Mouse (Mus musculus) embryo, embryonic 11.5 days (tissue): ENCODE data around the gene Tmem176b.
"Not testable (repeated sequence)": the region's sequence is repeated elsewhere in the genome, so short reads cannot be mapped to it uniquely, and the experiment has no call there.

ENCODE experiments used
- DNase-seq: peaks from one replicate; pipeline ENCODE4 v3.0.0-alpha.2; 2012; ENCODE audit warnings: low read depth, low spot score

Tmem176b gene

DNA sequence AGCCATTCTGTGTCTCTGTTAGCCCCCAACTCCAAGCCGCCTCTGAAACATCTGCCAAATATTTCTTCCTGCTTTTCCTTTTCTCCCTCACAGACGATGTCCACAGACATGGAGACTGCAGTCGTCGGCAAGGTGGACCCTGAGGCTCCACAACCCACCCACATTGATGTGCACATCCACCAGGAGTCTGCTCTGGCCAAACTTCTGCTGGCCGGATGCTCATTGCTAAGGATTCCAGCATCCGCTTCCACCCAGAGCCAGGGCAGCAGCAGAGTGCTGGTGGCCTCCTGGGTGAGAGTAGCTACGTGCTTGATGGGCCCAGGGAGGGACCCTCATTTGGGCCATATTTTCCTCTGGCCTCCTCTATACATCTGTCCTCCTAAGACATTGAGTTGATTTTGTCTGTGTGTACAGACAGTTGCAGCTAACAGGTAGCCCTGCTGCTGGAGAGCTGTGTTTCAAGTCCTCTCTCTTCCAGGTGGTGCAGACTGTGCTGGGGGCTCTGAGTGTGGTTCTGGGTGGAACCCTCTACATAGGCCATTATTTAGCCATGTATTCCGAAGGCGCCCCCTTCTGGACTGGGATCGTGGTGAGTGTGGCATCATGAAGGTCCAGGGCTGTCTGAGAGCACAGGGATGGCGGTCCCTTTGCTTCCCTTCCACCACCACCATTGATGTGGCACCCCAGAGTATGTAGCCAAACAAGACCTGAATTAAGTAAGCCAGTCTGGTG lies 981 bp upstream of the Tmem176b start:
- DNase-seq = no peak

DNA sequence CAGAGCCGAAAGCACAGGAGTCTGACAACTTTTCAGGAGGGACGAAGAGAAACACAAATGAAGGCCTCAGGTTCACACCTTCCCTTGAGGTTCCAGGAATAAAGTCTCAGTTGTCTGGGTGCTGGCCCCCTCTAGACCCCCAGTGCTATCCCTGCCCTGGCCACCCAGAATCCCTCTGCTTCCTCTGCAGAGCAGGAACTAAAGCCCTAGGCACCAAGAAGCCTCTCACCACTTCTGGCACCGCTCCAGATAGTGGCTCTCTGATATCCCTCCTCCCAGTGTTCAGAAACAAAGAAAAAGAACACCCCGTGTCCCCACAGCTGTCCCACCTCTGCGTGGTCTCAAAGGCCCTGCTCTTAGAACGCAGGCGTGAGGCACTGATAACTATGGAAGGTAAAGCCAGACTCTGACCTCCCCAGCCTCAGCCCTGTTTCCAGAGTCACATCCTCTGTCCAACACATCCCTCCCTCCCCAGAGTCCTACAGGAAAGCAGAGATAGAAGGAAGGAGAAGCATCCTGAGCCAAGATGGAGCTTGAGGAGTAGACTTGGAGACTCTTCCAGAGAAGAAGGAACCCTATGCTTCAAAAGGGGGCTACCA lies 826 bp downstream of the Tmem176b start, which contains the start of gene Tmem176a:
Gene Tmem176a (plus strand): TSS at position 549 of the 599 bp plus-strand sequence.
- no peak for DNase-seq

DNA sequence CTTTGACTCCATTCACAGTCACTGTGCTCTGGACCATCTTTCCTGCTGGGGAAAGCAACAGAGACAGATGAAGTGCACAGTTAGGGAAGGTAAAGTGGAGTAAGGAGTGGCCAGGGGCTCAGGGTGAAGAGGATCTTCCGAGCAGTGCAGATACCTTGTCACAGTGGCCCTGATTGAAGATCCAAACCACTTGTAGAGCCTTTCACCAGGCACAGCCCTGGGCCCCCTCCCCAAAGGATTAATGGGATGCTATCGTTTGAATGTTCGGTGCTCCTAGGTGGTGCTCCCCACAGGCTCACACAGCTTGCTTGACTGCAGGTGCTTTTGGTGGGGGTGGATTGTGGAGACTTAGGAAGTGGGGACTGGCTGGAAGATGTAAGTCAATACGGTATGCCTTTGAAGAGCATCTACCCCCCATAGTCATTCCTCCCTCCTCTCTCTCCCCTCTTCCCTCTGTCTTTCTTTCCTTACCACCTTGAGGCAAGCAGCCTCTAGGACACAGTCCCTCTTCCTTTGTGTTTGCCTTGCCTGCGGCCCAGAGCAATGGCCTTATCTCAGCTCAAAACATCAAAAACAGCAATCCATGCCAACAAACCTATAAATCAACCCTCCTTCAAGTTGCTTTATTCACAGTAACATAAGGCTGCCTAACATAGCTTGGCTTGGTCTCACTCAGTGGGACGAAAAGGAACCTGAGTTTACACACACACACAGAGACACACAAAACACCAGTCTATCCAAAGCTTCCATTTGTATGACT lies 2.8 kb downstream of the Tmem176b start:
- no peak for DNase-seq

DNA sequence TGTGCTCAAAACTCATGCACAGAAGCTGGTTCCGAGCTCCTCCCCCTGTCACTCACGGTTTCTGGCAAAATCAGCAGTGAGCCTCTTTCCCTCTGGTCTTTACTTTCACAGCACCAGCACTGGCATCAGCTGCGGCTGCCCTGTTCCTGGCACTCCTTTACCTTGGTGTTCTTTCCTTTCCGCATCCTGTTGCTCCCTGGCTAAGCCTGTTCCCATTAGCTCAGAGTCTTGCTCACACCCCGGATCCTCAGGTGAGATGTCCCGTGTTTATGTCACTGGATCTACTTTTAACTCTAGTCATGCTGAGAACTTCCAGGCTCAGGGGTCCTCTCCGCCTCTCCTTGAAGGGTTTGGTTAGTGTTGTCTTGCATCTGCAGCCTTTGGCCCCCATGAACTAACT lies 3.8 kb downstream of the Tmem176b start:
- DNase-seq = no peak

DNA sequence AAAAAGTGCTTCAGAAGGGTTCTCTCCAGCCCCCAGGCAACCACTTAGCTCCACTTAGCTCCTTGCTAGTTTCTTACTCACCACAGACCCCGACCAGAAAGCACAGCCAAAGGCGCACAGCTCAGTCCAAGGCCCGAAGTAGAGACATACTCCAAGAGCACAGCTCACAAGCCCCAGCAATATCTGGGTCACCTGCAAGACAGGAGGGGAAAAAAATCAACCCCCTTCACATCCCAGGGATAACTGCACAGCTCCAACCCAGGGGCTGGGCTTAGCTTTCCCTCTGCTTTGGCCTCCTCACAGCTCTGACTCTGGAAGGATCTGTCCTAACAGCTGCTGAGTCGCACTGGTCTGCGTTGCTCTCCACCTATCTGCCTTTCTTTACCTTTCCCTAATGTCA lies 5.2 kb downstream of the Tmem176b start:
- DNase-seq = no peak

DNA sequence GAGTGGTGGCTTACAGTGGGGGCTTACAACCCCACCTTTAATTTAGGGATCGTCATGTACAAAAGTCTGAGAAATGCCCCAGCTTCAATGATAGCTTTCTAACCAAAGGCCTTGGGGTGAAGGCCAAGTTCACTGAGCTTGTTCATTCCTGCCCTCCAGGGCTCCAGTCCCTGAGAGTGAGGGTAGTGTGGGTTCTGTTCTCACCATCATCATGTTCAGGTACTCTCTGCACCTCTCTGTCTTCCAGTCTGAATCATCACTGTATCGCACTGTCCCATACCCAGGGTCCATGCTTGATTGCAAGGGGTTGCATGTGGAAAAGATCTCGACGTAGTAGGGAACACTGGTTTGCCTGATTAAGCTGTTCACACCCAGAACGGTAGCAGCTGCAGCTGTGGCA lies 6.1 kb downstream of the Tmem176b start:
- DNase-seq = no peak

DNA sequence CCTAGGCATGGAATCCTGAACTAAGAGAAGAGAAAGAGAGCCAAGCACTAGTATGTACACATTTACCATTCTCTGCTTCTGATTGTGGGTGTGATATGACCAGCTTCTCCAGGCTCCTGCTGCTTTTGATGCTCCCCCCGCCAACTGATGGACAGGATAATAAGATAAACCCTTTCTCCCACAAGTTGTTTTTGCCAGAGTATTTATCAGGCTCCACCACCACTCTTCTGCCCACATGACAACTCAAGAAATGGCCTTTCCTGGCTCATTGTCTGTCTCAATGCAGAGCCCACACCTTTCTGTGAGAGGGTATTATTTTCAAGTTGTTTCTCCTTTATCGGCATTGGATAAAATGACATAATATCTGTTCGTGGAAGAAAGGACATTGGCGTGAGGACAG lies 7.8 kb downstream of the Tmem176b start:
- no peak for DNase-seq

DNA sequence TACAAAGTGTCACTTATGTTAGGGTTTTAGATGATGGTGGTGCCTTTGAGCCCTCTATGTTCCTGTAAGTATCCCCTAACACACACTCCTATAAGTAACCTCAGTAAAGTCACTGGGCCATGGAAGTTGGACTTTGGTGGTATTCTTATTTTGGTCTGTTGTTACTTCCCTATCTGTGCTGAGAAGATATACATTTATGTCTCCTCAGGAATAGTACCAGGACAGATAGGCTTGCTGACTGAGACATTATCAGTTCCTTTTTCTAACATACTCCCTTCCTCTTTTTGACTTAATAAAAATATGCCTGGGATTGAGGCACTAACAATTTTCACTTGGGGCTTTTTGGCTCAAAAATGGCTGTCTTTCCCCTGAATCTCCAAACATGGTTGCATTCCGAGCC lies 8.9 kb downstream of the Tmem176b start:
- DNase-seq = no peak

DNA sequence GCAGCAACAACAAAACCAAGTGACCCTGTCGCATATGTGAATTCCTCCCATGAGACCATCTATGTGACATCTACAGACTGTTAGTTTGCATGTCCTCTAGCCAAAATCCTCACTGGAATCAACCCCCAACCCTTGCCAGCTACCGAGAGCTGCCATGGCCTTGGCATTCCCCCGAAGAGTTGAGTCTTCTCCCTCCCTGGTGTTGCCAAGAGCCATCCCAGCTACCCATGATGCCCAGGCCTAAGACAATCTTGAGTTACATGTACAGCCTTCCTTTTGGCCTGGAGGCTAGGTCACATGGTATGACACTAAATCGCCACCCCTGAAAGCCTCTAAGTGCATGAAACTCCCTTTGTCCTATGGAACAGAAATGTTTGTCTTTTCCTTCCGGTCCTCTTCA lies 10.2 kb downstream of the Tmem176b start:
- DNase-seq = no peak

DNA sequence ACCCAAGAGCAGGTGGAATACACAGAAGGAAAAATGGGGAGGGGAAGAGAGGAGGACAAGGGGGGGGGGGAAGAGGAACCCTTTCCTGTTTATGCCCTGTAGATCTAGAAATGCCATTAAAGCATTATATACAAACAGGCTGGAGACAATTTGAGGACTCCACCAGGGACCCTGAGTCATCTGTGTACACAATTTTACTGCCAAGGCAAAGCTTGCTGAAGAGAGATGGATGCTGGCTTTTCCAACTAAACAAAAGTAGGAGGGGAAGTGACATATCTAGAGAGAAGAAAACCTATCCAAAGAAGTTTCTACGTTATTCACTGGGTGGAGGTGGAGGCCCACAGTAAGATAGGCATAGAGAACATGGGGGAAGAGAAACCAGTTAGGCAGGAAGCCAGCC lies 11.1 kb downstream of the Tmem176b start:
- no peak for DNase-seq

DNA sequence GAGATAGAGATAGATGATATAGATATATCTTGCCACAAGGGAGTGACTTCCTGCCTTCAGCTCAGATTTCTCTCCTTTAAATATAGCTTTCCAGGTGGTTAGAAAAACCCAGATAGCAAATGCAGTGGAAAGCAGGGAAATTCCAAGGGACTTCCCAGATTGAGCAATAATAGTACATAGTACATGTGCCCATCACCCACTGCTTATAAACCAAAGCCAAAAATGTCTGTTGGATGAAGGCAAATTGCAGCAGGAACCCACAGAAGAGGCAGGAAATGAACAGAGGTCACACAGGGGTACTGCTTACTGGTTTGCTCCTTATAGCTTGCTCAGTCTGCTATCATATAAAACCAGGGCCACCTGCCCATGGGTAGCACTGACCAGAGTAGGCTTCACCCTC lies 11.6 kb downstream of the Tmem176b start:
- DNase-seq = no peak

DNA sequence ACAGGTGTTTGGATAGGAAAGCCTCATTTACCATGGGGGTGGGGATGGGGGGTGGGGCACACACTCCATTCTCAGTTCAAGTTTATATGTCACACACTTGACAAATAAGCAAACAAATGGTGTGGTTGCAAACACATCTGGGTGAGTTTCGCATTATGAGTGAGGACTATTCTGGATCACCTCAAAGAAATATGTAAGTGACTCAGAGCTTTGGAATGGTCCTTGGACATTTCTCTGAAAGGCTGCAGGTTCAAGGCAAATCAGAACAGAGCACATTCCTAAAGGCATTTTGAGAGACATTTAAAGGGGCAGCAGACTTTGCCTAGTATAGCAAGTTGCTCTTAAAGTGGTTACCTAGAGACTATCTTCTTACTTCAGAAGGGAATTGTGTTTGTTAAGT lies 12.3 kb downstream of the Tmem176b start:
- no peak for DNase-seq

DNA sequence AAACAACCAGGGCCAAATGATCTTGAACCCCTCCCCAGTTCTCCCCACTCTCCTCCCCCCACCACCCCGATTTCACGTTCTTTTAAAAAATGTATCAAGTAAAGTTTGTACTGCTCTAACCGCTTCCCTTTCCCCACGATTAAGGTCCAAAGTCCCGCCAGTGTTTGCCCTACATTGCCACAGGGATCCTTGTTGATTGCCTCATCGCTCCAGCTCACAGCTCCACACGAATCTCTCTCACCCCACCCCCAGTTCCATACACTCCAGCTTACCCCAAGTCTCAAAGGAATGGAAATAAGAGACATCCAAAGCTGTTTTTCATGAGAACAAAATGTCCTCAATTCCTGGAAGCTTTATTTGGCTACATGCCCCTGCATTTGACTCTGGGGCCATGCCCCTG lies 16.3 kb downstream of the Tmem176b start:
- no peak for DNase-seq

DNA sequence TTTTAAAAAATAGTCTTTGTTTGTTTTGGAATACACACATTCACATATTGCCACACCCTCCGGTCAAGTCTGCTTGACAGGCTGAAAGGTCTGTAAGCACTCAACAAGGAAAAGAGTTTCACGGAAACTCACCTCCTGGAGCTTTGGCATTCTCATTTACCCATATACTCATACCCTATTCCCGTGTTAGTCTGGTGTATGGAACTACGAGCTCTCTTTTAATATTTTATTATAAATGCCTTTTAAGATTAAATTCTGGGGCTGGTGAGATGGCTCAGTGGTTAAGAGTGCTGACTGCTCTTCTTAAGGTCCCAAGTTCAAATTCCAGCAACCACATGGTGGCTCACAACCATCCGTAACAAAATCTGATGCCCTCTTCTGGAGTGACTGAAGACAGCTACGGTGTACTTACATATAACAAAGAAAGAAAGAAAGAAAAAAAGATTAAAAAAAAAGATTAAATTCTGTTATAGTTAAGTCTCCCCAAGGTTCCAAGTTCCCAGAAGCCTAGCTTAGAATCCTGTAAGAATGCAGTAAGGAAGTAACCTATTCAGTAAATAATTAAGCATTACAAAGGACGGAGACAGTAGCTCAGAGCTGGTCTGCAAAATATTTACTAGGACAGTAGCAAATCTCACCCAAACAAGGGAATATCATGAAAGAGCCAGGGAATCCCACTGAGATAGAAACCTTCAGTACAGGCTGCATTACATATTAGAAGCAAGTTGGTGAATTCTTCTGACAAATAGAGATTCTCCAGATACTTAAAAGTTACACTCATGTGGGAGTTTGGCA lies 19.1 kb downstream of the Tmem176b start:
- DNase-seq = not testable (repeated sequence)

DNA sequence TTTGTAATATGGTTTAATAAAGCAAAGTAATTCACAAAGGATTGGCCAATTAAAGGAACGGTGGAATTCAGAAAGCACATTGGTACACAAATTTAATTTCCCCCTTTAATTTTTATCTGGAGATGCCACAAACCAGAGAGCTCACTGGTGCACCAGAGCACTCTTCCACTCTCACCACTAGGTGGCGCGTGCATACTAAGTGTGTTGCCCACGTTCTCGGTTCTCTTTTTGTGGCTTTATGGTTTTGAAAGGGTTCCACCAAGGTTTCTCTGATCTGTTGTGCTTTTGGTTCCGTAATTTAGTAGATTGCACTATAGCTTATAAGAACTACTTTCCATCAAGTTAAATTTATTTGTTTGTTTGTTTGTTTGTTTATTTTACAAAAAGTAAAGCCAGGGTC lies 23.5 kb downstream of the Tmem176b start:
- peak; percentile 69 for DNase-seq

DNA sequence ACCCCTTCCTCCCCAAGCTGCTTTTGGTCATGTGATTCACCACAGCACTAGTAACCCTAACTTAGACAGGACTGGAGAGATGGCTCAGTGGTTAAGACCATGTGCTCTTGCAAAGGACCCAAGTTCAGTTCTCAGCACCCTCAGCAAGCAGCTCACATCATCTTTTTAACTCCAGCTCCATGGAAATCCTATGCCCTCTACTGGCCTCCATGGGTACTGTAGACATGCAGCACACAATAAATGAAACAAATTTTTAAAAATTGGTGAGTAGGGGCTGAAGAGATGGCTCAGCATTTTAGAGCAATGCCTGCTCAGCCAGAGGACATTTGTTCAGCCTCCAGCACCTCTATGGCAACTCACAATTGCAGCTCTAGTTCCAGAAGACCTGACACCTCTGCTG lies 26.3 kb downstream of the Tmem176b start:
- DNase-seq = no peak

DNA sequence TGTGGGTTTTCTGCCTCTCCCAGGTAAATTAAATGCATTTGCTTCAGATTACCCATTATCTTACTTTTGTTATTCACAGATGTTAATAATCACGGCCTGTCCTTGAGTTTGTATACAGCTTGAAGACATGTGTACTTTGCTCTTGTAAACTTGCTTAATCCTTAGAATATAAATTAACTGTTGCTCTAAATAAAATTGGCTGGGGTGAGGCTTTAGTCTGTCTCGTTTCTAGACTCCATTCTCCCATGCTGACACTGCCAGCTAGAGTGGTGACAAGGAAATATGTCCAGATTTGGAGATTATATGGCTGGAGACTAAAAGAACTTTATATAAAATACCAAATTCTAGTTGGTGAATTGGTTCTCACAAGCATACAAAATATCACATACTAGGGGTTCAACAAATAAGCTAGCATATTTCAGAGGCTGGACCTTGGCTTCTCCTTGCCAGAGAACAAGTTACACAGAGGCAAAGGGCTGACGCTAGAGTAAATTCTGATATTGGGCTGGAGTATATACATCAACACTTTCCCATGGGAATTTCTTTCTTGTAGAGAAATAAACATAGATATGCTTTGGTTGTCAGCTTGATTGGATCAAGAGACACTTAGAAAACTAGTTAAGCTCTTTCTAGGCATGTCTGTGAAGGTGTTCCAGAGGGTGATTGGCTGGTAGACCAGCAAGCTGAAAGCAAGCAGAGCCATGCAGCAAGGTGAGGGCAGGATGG lies 31.6 kb downstream of the Tmem176b start:
- DNase-seq = no peak

DNA sequence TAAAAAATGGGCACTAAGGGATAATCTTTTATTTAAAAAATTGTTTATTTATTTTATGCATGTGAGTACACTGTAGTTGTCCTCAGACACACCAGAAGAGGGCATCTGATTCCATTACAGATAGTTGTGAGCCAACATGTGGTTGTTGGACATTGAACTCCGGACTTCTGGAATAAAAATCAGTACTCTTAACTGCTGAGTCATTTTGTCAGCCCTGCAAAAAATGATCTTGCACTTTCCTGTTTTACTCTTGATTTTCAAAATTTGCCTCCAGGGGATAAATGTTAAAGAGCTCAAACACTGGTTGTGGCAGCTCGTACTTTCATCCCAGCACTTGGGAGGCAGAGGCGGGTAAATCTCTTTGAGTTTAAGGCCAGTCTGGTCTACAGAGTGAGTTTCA lies 34.5 kb downstream of the Tmem176b start:
- no peak for DNase-seq

DNA sequence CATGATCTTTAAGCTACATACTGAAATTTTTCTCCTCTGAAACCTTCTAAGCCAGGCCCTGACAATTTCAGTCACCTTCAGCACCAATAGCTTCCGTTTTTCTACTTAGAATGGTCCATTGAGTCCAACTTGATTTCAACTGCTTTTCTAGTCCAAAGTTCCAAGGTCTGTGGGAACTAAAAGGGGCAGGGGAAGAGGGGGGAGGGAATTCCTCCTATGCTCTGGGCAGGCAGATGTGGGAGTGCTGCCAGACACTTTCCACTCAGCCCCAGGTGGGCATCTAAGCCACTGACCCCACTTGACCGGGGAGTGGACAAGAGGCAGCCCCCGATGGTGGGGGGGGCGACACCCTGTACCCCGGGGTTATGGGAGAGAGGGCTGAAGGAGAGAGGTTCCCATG lies 37.0 kb downstream of the Tmem176b start:
- no peak for DNase-seq

DNA sequence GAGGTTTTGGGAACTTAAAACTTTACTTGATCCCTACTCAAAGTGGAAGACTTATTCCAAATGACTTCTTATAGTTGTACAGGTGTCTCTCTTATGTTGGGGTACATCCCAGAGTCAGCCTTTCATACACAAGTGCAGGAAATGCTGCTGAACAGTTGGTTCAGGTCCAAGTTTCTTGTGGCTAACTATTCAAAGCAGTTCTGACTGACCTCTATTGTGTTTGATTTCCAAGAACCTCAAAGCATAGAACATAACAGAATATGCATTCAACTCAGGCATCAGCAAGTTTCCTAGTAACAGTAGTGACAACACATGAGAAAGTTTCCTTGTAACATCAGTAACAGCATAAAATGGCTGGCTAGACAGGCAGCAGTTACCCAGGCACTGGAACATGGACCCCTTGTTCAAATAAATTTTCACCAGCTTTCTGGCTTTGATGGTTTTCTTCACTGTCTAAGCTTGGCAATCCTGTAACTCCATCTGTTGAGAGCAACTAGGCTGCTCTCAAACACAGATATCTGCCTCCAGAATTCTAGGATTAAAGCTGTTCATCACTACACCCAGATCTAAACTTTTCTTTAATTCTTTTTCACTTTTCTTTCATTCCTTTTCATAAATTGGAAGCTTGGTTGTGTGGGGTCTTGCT lies 37.8 kb downstream of the Tmem176b start:
- no peak for DNase-seq

DNA sequence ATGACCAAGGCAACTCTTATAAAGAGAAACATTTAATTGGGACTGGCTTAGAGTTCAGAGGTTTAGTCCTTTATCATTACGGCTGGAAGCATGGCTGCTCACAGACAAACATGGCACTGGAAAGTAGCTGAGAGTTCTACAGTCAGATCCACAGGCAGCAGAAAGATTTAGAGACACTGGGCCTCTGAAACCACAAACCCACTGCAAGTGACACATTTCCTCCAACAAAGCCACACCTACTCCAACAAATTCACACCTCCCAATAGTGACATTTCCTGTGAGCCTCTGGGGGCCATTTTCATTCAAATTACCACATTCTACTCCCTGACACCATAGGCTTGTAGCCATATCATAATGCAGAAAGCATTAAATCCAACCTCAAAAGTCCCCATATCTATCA lies 39.4 kb downstream of the Tmem176b start:
- DNase-seq = no peak
